Mouse (Mus musculus) myocyte (in vitro differentiated cells): ENCODE measurements around the gene Slamf1. TPM values are rescaled to one million over a fixed set of nuclear protein-coding genes. Genes with fewer than 3 reads are reported as not detected.
"Not testable (repeated sequence)": the region's sequence is repeated elsewhere in the genome, so short reads cannot be mapped to it uniquely, and the experiment has no call there.

ENCODE experiments used
- H3K27me3 ChIP-seq: one replicate; pipeline ENCODE4 v1.6.1; 2011; ENCODE audit not compliant: control insufficient read depth, insufficient read depth, insufficient read length
- H3K36me3 ChIP-seq: one replicate; pipeline ENCODE4 v1.6.1; 2011; ENCODE audit not compliant: control insufficient read depth, insufficient read depth
- H3K4me2 ChIP-seq: one replicate; pipeline ENCODE4 v1.6.1; 2011; ENCODE audit warnings: low read depth, control low read depth
- H3K4me3 ChIP-seq: one replicate; pipeline ENCODE4 v1.5.1; 2011; ENCODE audit warnings: mild to moderate bottlenecking, control low read depth, moderate library complexity
- H3K79me2 ChIP-seq: one replicate; pipeline ENCODE4 v1.6.1; 2011; ENCODE audit not compliant: control insufficient read depth, insufficient read depth
- H3ac ChIP-seq: one replicate; pipeline ENCODE4 v1.6.1; 2011; ENCODE audit not compliant: control insufficient read depth, insufficient read length
- CEBPB ChIP-seq: IDR thresholded peaks from 2 replicates; pipeline ENCODE4 v1.6.1; 2011; ENCODE audit warnings: mild to moderate bottlenecking, moderate library complexity; ENCODE audit not compliant: poor library complexity, insufficient read depth, severe bottlenecking
- E2F4 ChIP-seq: IDR thresholded peaks from one replicate; pipeline ENCODE4 v1.6.1; 2011; ENCODE audit warnings: mild to moderate bottlenecking, control low read depth, moderate library complexity; ENCODE audit not compliant: insufficient read depth
- MAX ChIP-seq: IDR thresholded peaks from one replicate; pipeline ENCODE4 v1.6.1; 2011; ENCODE audit warnings: low read depth, mild to moderate bottlenecking, control low read depth
- MYOD1 ChIP-seq, 3 experiments: IDR thresholded peaks; one replicate each; pipeline ENCODE4 v1.6.1; 2011; ENCODE audit warnings: control low read depth in 2 of 3, low read depth in 2 of 3, mild to moderate bottlenecking in 2 of 3, moderate library complexity in 1 of 3; ENCODE audit not compliant: insufficient read length in 2 of 3, control insufficient read depth in 1 of 3
- MYOG ChIP-seq, 3 experiments: IDR thresholded peaks; one replicate each; pipeline ENCODE4 v1.6.1; 2011; ENCODE audit warnings: control low read depth in 2 of 3, low read depth in 2 of 3, mild to moderate bottlenecking in 2 of 3; ENCODE audit not compliant: insufficient read length in 2 of 3, control insufficient read depth in 1 of 3, insufficient read depth in 1 of 3
- POLR2A ChIP-seq: IDR thresholded peaks from one replicate; pipeline ENCODE4 v1.6.1; 2011; ENCODE audit warnings: low read depth, mild to moderate bottlenecking, control low read depth, moderate library complexity; ENCODE audit not compliant: insufficient read length
- POLR2AphosphoS2 ChIP-seq: IDR thresholded peaks from one replicate; pipeline ENCODE4 v1.6.1; 2011; ENCODE audit warnings: low read depth, control low read depth; ENCODE audit not compliant: insufficient read length
- REST ChIP-seq: IDR thresholded peaks from one replicate; pipeline ENCODE4 v1.6.1; 2011; ENCODE audit warnings: mild to moderate bottlenecking, control low read depth, moderate library complexity; ENCODE audit not compliant: insufficient read depth, insufficient read length
- SRF ChIP-seq: IDR thresholded peaks from one replicate; pipeline ENCODE4 v1.6.1; 2011; ENCODE audit warnings: low read depth; ENCODE audit not compliant: control insufficient read depth, insufficient read length
- TCF12 ChIP-seq: IDR thresholded peaks from one replicate; pipeline ENCODE4 v1.6.1; 2011; ENCODE audit warnings: mild to moderate bottlenecking, control low read depth; ENCODE audit not compliant: poor library complexity, insufficient read depth, severe bottlenecking
- TCF3 ChIP-seq: IDR thresholded peaks from one replicate; pipeline ENCODE4 v1.6.1; 2011; ENCODE audit warnings: low read depth, control low read depth; ENCODE audit not compliant: insufficient read length
- USF1 ChIP-seq: IDR thresholded peaks from one replicate; pipeline ENCODE4 v1.6.1; 2011; ENCODE audit warnings: low read depth, mild to moderate bottlenecking, control low read depth, moderate library complexity
- polyA plus RNA-seq: library from polyadenylated mRNA; unstranded; fragments of >200 nt; fragmentation: generic; extraction: Trizol; gene quantifications from one replicate; pipeline ENCODE4 v1.2.1, GENCODE M21; 2012; ENCODE audit warnings: missing spikeins

Gene Slamf1
- polyA plus RNA-seq, 1 experiment: not detected

GRCm38 (mm10) chr1:171797840-171798239 is 30.9 kb downstream of the Slamf1 start:
- Histone ChIP-seq H3ac (no peak overlapping the region), H3K4me3 (no peak overlapping the region), H3K27me3 (no peaks in the 10 kb centered on the region), H3K4me2 (no peak overlapping the region), H3K36me3 (no peaks in the 10 kb centered on the region), H3K79me2 (no peaks in the 10 kb centered on the region)
- TF ChIP-seq MYOG (IDR thresholded peaks at IDR 0.05; ENCODE audit: control insufficient read depth in 1 of 3, insufficient read depth in 1 of 3, insufficient read length in 2 of 3, low read depth in 2 of 3) (no peak), E2F4 (no peak), MYOD1 (IDR thresholded peaks at IDR 0.05; ENCODE audit: control insufficient read depth in 1 of 3, insufficient read length in 2 of 3, low read depth in 2 of 3) (no peak), CEBPB (no peak), REST (no peak), MAX (no peak), USF1 (no peak), POLR2A (no peak), SRF (no peak), TCF3 (no peak), POLR2AphosphoS2 (no peak)

GRCm38 (mm10) chr1:171799648-171800047 is 32.7 kb downstream of the Slamf1 start:
- Histone ChIP-seq H3K27me3 (no peaks in the 10 kb centered on the region), H3ac (no peak overlapping the region), H3K36me3 (no peaks in the 10 kb centered on the region), H3K79me2 (no peaks in the 10 kb centered on the region), H3K4me3 (no peak overlapping the region), H3K4me2 (no peak overlapping the region)
- TF ChIP-seq E2F4: no peak
- no peak for TF ChIP-seq CEBPB
- TF ChIP-seq POLR2AphosphoS2: no peak
- TF ChIP-seq TCF12: no peak
- TF ChIP-seq TCF3: no peak

GRCm38 (mm10) chr1:171811048-171811447 is 44.1 kb downstream of the Slamf1 start:
- H3ac ChIP-seq, H3K27me3 ChIP-seq, H3K4me2 ChIP-seq, H3K4me3 ChIP-seq, H3K36me3 ChIP-seq, H3K79me2 ChIP-seq: not testable (repeated sequence)

- no peaks in the 10 kb centered on the region for H3K79me2 ChIP-seq
- H3K4me2 ChIP-seq: no peak overlapping the region
- no peaks in the 10 kb centered on the region for H3K36me3 ChIP-seq
- no peaks in the 10 kb centered on the region for H3K27me3 ChIP-seq
- TF ChIP-seq MYOD1 (IDR thresholded peaks at IDR 0.05; ENCODE audit: control insufficient read depth in 1 of 3, insufficient read length in 2 of 3, low read depth in 2 of 3): no peak
- TF ChIP-seq CEBPB: no peak
- TF ChIP-seq E2F4: no peak
- TF ChIP-seq MYOG (IDR thresholded peaks at IDR 0.05; ENCODE audit: control insufficient read depth in 1 of 3, insufficient read depth in 1 of 3, insufficient read length in 2 of 3, low read depth in 2 of 3): no peak
- TF ChIP-seq MAX: no peak
- no peak for TF ChIP-seq TCF3
- TF ChIP-seq USF1: no peak
- TF ChIP-seq TCF12: no peak
- TF ChIP-seq POLR2A: no peak
- TF ChIP-seq POLR2AphosphoS2: no peak
- no peak for TF ChIP-seq REST
- TF ChIP-seq SRF: no peak
- H3K4me3 ChIP-seq: no peak overlapping the region
- no peak overlapping the region for H3ac ChIP-seq
These were observed 48.9 kb downstream of the Slamf1 start for GRCm38 (mm10) chr1:171815545-171816439.

- Histone ChIP-seq H3K4me3 (no peak overlapping the region), H3K79me2 (no peaks in the 10 kb centered on the region)
- TF ChIP-seq MYOG (IDR thresholded peaks at IDR 0.05; ENCODE audit: control insufficient read depth in 1 of 3, insufficient read depth in 1 of 3, insufficient read length in 2 of 3, low read depth in 2 of 3) (no peak), TCF3 (no peak), SRF (no peak), POLR2AphosphoS2 (no peak), E2F4 (no peak), POLR2A (no peak), MAX (no peak), MYOD1 (IDR thresholded peaks at IDR 0.05; ENCODE audit: control insufficient read depth in 1 of 3, insufficient read length in 2 of 3, low read depth in 2 of 3) (no peak), TCF12 (no peak), REST (no peak), CEBPB (no peak), USF1 (no peak)
These were observed 50.1 kb downstream of the Slamf1 start for GRCm38 (mm10) chr1:171816991-171817390.

More at GRCm38 (mm10) chr1:171816991-171817390, 50.1 kb downstream of the Slamf1 start:
- H3K27me3 ChIP-seq: no peaks in the 10 kb centered on the region
- no peaks in the 10 kb centered on the region for H3K36me3 ChIP-seq
- no peak overlapping the region for H3ac ChIP-seq
- no peak overlapping the region for H3K4me2 ChIP-seq
